Mouse (Mus musculus): Measurements from ENCODE around the gene Akap13. TPM values are rescaled to one million over a fixed set of nuclear protein-coding genes. Genes with fewer than 3 reads are reported as not detected.

The Akap13 gene
- polyA plus RNA-seq, 1 experiment from 2014 or later = 24.3 TPM

GRCm38 (mm10) chr7:75800530-75800929 lies 345.2 kb downstream of the Akap13 start:
- no peaks in the 10 kb centered on the region for H3K27me3 ChIP-seq (ENCODE audit: insufficient read depth, low read length)
- no peak overlapping the region for H3K4me3 ChIP-seq (replicated peaks; ENCODE audit: low read depth, low read length)
- no peaks in the 10 kb centered on the region for H3K9me3 ChIP-seq (replicated peaks; ENCODE audit: low read length)
- no peaks in the 10 kb centered on the region for H3K36me3 ChIP-seq (ENCODE audit: insufficient read depth, low read length)
- no peak overlapping the region for H3K27ac ChIP-seq
- TF ChIP-seq CTCF (IDR thresholded peaks at IDR 0.05; ENCODE audit: low read depth) = no peak
- no peak for DNase-seq (ENCODE audit: low spot score)
- no peak overlapping the region for H3K4me2 ChIP-seq (ENCODE audit: low read length)
- ATAC-seq (replicated peaks; ENCODE audit: low FRiP score, low read depth) = no peak
- H3K9ac ChIP-seq (ENCODE audit: low read depth, low read length) = no peak overlapping the region
- 61% methylated on average over 4 of the region's 4 CpGs for WGBS
- H3K4me1 ChIP-seq (replicated peaks; ENCODE audit: insufficient read depth, low read length) = no peaks in the 10 kb centered on the region

- ATAC-seq (replicated peaks; ENCODE audit: low FRiP score, low read depth) (no peak), DNase-seq (ENCODE audit: low spot score) (no peak)
- no peak overlapping the region for H3K4me2 ChIP-seq (ENCODE audit: low read length)
- H3K4me1 ChIP-seq (replicated peaks; ENCODE audit: insufficient read depth, low read length) = no peaks in the 10 kb centered on the region
- H3K9me3 ChIP-seq (replicated peaks; ENCODE audit: low read length) = no peaks in the 10 kb centered on the region
- H3K9ac ChIP-seq (ENCODE audit: low read depth, low read length) = no peak overlapping the region
- H3K4me3 ChIP-seq (replicated peaks; ENCODE audit: low read depth, low read length) = no peak overlapping the region
- H3K36me3 ChIP-seq (ENCODE audit: insufficient read depth, low read length) = no peaks in the 10 kb centered on the region
- WGBS = 90% methylated on average over 3 of the region's 3 CpGs
- no peak overlapping the region for H3K27ac ChIP-seq
- H3K27me3 ChIP-seq (ENCODE audit: insufficient read depth, low read length) = no peaks in the 10 kb centered on the region
- no peak for TF ChIP-seq CTCF (IDR thresholded peaks at IDR 0.05; ENCODE audit: low read depth)
Measured at GRCm38 (mm10) chr7:75801022-75801421, 345.7 kb downstream of the Akap13 start.

- Histone ChIP-seq H3K4me3 (replicated peaks; ENCODE audit: low read depth, low read length) (no peak overlapping the region), H3K4me1 (replicated peaks; ENCODE audit: insufficient read depth, low read length) (no peaks in the 10 kb centered on the region; the same call in 1 of the 2 replicates), H3K27me3 (ENCODE audit: insufficient read depth, low read length) (no peaks in the 10 kb centered on the region), H3K4me2 (ENCODE audit: low read length) (no peak overlapping the region), H3K27ac (no peak overlapping the region), H3K36me3 (ENCODE audit: insufficient read depth, low read length) (no peaks in the 10 kb centered on the region), H3K9ac (ENCODE audit: low read depth, low read length) (no peak overlapping the region), H3K9me3 (replicated peaks; ENCODE audit: low read length) (no peaks in the 10 kb centered on the region)
- WGBS = 94% methylated on average over 5 of the region's 5 CpGs
- DNase-seq (ENCODE audit: low spot score) (no peak), ATAC-seq (replicated peaks; ENCODE audit: low FRiP score, low read depth) (no peak)
- no peak for TF ChIP-seq CTCF (IDR thresholded peaks at IDR 0.05; ENCODE audit: low read depth)
Measured at GRCm38 (mm10) chr7:75801621-75802358, 346.5 kb downstream of the Akap13 start.

DNA sequence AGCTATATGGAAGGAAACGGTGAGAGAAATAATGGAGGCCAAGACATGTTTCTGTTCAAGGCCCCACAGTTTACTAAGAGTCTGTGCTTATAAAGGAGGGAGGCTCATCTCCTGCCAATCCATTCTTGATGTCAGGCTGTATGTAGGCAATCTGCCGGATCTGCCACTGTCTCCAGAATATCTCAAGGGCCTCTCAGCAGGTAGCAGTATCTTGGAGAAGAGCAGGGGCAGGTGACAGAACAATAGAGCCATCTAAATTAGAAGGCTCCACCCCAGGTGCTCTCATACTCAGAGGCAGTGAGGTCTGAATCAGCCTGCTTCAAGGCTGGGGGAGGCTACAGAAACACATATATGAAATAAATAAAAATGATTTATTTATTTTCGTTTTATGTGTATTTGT lies 347.6 kb downstream of the Akap13 start:
- H3K9ac ChIP-seq (ENCODE audit: low read depth, low read length) = no peak overlapping the region
- no peak for DNase-seq (ENCODE audit: low spot score)
- H3K4me3 ChIP-seq (replicated peaks; ENCODE audit: low read depth, low read length) = no peak overlapping the region
- 88% methylated on average over 3 of the region's 3 CpGs for WGBS
- H3K4me1 ChIP-seq (replicated peaks; ENCODE audit: insufficient read depth, low read length) = no peaks in the 10 kb centered on the region; the same call in 1 of the 2 replicates
- ATAC-seq (replicated peaks; ENCODE audit: low FRiP score, low read depth) = no peak
- no peaks in the 10 kb centered on the region for H3K27me3 ChIP-seq (ENCODE audit: insufficient read depth, low read length)
- no peaks in the 10 kb centered on the region for H3K9me3 ChIP-seq (replicated peaks; ENCODE audit: low read length)
- no peak overlapping the region for H3K4me2 ChIP-seq (ENCODE audit: low read length)
- H3K27ac ChIP-seq = no peak overlapping the region
- H3K36me3 ChIP-seq (ENCODE audit: insufficient read depth, low read length) = no peaks in the 10 kb centered on the region
- TF ChIP-seq CTCF (IDR thresholded peaks at IDR 0.05; ENCODE audit: low read depth) = no peak

Small RNAs within 50 kb of the gene (microRNA-seq; reads per million reads assigned to microRNA genes)
- gene Gm23251 = not detected

Other genes starting within 250 kb of the Akap13 start
- gene Sv2b, start 146.3 kb upstream of the Akap13 start, polyA plus RNA-seq (2015; fragmentation: Nextera tagmentation; extraction: Ambion mirVana) = 0.59 and 0.68 TPM in 2 replicates